Comparison of ENCODE assay signal across 29 mouse cellular contexts in genomic region chr3:27323551-27323950, GRCm38 (mm10). TPM values are rescaled to one million over a fixed set of nuclear protein-coding genes. Genes with fewer than 3 reads are reported as not detected.
DNase-seq lines count a peak whose midpoint lies in the region.
"Had no signal": no experiment of that assay in that cellular context is flagged by ENCODE, and none has a peak within 500 bp of the region (broad histone marks: within the 10 kb centered on the region; RNA-seq: fewer than 3 reads in every experiment).

No protein-coding gene starts in this region.

- intact Hi-C loops in heart, postnatal 36 days (cut with DNase I), result no loop called here

- no peak overlapping the region for H3K4me3 ChIP-seq in brown adipose tissue, adult 24 weeks (ENCODE audit: insufficient read depth, low read depth, low read length)
- H3K4me3 ChIP-seq: embryonic facial prominence, embryonic 12.5 days; hindbrain, embryonic 15.5 days; limb, embryonic 10.5 days; midbrain, embryonic 12.5 days had no signal

- H3K4me1 ChIP-seq in brown adipose tissue, adult 24 weeks (ENCODE audit: control insufficient read depth, insufficient read depth, insufficient read length, low read length), result peaks cover 3% of the 10 kb centered on the region
- H3K4me1 ChIP-seq: embryonic facial prominence, embryonic 12.5 days; hindbrain, embryonic 15.5 days; limb, embryonic 10.5 days; midbrain, embryonic 12.5 days had no signal

- peak overlapping the region; percentile 79 for H3K27ac ChIP-seq in brown adipose tissue, adult 24 weeks (replicated peaks; ENCODE audit: low read depth, low read length)
- H3K27ac ChIP-seq: embryonic facial prominence, embryonic 12.5 days; hindbrain, embryonic 15.5 days; limb, embryonic 10.5 days; midbrain, embryonic 12.5 days had no signal

- DNase-seq in heart, adult 18-20 months, result peak; percentile 28 to 53
- no peak for DNase-seq in heart, postnatal 36 days
- peak; percentile 76 for DNase-seq in kidney, adult 9 months
- peak; percentile 65 to 71 for DNase-seq in kidney, postnatal 25 days
- no peak for DNase-seq in gastrocnemius, adult 18-20 months (ENCODE audit: low spot score)
- no peak for DNase-seq in right cerebral cortex, postnatal 25 days
- DNase-seq: cerebellum, adult 18-20 months; forebrain, postnatal 0 days; lung, postnatal 10 days; retina, postnatal 1 day; thymus, postnatal 25 days had no signal

RNA-seq across cellular contexts. Expression of gene Tnfsf10, which starts 6.7 kb away (rescaled TPM):
- total RNA-seq in heart, adult 18-20 months (2021), result 10 to 100 TPM in 1 of 2 experiments, 1 to 10 TPM in 1; 6.3 to 10.0 TPM
- 10 to 100 TPM in 1 of 2 experiments, 1 to 10 TPM in 1; 8.3 to 12.6 TPM for total RNA-seq in heart, postnatal 36 days (2021)
- polyA plus RNA-seq in brown adipose tissue, adult 24 weeks (2012; ENCODE audit: insufficient read depth, insufficient read length, missing spikeins), result 4.5 and 6.3 TPM in 2 replicates
- total RNA-seq in gastrocnemius, adult 18-20 months (2021), result 1 to 10 TPM; 2.6 to 2.8 TPM
- polyA plus RNA-seq: forebrain, embryonic 11.5 days; limb, embryonic 10.5 days; midbrain, embryonic 12.5 days; neural tube, embryonic 11.5 days had no signal

RNA-seq across cellular contexts. Expression of gene Ghsr, which starts 47.6 kb away (rescaled TPM):
- total RNA-seq in heart, adult 18-20 months (2021), result not detected
- not detected for total RNA-seq in heart, postnatal 36 days (2021)
- not detected in 2 replicates for polyA plus RNA-seq in brown adipose tissue, adult 24 weeks (2012; ENCODE audit: insufficient read depth, insufficient read length, missing spikeins)
- total RNA-seq in gastrocnemius, adult 18-20 months (2021), result not detected
- total RNA-seq: adrenal gland, adult 18-20 months; hematopoietic stem cell, adult 5-6 weeks; liver, adult 2 months; monocyte, adult 5-6 weeks had no signal
- polyA plus RNA-seq: embryonic facial prominence, embryonic 12.5 days; forebrain, embryonic 11.5 days; G1E; gonadal fat pad, adult 2 months; heart, embryonic 16.5 days; intestine, embryonic 14.5 days; limb, embryonic 10.5 days; liver, adult 2 months; liver, embryonic 16.5 days; Patski; stomach, embryonic 14.5 days had no signal

Comparison
In these comparisons a context has a peak if more than half of its experiments do, and no peak if none do; other contexts are left out.
1. DNase-seq: peak in heart, adult 18-20 months (2 of 2), kidney, adult 9 months (single experiment) and kidney, postnatal 25 days (2 of 2); none in heart, postnatal 36 days (0 of 2), gastrocnemius, adult 18-20 months (single experiment) and right cerebral cortex, postnatal 25 days (single experiment).